Mouse (Mus musculus) common myeloid progenitor, adult 5-6 weeks (primary cell): ENCODE results near the gene Adam15. TPM values are rescaled to one million over a fixed set of nuclear protein-coding genes. Genes with fewer than 3 reads are reported as not detected.

Experiments
- ATAC-seq: replicated peaks from 2 replicates; pipeline ENCODE4 v1.8.0; 2016; ENCODE audit warnings: low read depth, mild to moderate bottlenecking, moderate TSS enrichment, inconsistent platforms; ENCODE audit not compliant: poor library complexity, severe bottlenecking
- total RNA-seq: library from RNA; stranded (forward); fragments of 200-1000, 187-1606 nt; gene quantifications from 2 replicates; pipeline ENCODE4 v1.2.3, GENCODE M21; 2017

Gene Adam15
- total RNA-seq, 1 experiment from 2014 or later = 35.2 TPM

DNA sequence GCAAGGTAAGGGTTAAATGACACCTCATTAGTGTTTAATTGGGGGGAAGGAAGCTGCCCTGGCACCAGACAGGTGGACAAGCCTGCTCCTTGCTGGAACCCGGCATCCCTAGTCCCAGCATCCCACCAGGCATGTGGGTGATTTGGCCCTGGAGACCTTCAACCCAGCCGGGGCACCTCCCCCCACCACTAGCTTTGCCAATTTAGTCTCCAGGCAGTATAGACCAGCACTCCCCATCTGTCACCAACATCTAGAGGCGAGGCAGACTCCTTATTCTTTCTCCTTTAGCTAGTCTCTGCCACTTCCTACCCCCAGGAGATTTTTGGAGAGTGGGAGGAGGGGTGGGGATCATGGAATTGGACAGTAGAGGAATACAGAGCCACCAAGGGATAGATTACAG lies 19.4 kb downstream of the Adam15 start:
- no peak for ATAC-seq

DNA sequence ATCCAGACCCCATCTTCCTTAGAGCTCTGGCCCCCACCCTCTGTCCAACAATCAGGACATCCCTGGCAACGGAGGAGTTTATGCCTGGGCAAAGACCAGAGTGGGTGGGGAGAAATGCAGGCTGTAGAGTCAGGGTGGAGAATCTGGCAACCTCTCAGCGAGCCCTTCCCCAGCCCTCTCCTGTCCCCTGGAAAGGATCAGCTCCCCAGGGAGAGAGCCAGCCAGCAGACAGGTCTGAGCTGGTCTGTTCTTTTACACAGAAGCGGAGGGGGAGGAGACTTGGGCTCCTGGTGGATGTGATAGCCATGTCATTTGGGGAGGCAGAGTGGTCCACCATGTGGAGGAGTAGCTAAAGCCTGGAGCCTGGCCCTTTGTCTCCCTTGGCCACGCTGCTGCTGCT lies 21.2 kb downstream of the Adam15 start:
- no peak for ATAC-seq

DNA sequence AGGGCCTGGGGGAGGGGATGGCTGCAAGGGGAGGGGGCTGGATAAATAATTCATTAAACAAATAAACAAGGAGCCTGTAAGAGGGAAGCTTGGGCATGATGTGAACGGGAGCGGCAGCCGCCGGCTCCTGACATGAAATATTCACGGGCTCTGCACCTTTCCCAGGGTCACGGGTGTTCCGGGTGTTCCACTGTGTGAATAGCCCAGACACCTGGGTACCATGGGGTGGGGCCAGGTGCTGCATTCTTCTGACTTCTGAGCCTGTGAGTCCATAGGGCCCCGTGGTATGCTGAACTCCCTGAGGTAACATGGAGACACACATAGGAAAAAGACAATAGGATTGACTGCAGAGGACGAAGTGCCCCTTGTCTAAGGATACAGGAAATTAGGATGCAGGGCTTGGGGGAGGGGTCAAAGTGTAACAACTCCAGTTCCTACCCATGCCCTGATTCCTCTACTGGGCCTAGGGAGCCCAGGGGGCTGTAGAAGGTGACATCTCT lies 22.4 kb downstream of the Adam15 start:
- no peak for ATAC-seq

DNA sequence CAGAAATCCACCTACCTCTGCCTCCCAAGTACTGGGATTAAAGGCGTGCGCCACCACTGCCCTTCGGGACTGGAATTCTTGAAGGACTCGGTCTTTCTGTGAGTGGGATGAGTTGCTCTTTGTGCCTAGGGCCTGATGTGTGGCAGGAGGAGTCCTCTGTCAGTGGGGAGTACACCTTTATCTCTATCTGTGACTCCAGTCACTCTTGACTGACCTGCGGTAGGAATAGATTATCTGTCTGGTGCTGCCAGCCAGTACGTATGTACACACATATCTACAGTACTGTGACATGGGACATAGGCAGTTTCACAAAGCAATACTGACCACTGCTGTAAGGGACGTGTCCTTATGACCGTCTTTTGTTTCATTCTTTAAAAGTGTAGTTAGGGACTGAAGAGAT lies 23.9 kb downstream of the Adam15 start:
- no peak for ATAC-seq

DNA sequence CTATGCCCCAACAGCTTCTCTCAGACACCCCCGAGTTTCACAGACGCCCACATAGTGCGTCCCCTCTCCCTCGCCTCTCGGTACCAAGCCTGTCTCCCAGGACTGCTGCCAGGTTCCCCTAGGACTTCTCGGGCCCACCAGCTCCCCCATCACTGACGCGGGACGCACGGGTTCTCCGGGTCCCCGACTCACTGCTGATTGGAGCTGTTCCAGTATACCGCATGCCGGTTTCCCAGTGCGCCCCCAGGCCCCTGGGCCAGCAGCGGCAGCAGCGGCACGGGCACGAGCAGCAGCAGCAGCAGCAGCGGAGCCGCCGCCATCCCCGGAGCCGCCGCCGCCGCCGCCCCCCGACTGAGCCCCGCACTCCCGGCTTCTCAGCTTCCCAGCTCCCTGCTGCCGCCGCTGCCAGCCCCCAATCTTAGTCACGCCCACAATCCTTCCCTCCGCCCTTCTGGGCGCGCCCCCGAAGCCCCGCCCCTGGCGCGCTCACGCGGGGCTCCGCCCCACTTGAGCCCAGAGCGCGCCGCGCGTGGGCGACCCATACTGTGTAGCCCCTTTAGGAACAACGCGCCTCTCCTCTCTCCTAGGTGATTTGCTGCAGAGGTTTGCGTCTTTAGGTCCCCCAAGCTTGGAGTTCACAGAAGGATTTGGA lies 27.2 kb downstream of the Adam15 start, which contains the start of gene Efna3:
Efna3 (minus strand) TSS at position 452 of the 652 bp plus-strand sequence.
- ATAC-seq = peak; percentile 46

DNA sequence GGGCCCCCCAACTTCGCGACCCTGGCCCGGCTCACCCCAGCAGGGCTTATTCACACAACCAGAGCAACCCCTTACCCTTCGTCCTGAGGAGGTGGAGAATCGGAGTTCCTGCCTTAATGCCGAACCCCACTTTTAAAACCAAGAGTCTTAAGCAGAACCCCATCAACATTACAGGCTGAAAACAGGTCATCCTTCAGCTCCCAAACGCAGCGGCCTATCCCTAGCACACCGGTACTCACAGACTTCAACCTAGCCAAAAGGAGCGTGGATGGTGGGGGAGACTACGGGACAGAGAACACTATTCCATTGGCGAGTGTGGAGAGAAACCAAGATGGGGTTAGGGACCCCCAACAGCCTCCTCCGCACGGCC lies 27.7 kb downstream of the Adam15 start:
- no peak for ATAC-seq

DNA sequence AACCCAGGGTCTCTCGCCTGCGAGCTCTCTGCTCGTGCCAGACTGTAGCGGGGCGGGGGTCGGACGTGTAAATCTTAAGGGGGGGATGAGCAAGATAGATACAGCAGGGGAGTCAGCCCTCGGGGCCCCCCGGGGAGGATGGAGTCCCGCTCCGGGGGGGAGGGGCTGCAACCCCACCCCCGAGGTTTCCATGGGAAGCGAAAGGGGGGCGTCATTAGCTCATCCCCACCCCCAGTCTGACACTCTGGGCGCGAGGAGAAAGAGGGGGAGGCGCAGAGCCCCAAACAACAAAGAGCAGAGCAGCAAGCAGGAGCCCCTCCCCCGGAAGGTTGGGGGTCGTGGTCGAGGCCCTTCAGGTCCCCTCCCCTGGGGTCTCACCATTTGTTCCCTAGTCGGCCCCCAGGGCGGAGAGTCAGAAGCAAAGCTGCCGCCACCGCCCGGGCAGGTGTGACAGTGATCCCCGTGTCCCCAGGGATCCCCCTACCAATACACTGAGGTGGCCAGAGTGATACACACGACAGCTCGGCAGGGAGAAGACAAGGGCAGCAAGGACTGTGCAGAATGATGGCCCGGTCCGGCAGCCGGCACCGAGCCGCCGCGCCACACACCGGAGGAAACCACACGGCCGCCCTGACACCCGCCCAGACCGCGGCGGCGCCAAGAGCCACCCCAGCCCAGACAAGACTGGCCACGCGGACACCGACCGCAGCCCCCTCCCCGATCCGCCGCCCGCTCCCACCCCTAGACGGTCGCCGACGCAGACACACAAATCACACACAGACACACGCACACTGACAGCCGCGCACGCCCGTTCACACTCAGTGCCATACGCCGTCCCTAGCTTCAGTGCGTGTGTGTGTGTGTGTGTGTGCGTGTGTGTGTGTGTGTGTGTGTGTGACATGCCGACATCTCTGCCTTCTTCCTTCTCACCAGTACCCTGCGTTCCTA lies 28.3 kb downstream of the Adam15 start:
- ATAC-seq = 0 out of 2 replicates have a peak, but pooled peaks have one; percentile 4

DNA sequence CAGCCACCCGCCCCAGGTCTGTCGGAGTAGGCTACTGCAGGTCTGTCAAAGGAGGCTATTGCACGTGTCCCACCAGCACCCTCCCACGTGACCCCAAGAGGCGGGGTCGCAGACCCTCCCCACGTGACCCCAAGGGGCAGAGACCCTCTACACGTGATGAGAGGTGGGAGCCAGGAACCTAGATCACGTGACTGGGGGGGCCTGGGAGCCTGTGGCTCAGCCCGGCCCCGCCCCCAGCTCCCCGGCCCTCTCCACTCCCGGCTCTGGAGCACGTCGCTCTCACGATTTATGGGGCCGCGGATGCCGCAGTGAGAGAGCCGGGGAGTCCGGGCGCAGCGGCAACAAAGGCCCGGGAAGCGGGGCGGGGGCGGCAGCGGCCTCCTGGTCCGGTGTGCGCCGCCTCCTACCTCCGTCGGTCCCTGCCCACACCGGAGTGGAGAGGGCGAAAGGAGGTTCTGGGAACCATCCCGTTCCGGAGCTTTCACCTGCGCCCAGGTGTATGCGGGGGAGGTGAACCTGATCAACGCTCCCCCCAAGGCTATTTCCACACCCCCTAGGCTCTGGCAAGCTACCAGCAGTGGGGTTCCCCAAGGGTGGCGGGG lies 29.1 kb downstream of the Adam15 start:
- no peak for ATAC-seq

DNA sequence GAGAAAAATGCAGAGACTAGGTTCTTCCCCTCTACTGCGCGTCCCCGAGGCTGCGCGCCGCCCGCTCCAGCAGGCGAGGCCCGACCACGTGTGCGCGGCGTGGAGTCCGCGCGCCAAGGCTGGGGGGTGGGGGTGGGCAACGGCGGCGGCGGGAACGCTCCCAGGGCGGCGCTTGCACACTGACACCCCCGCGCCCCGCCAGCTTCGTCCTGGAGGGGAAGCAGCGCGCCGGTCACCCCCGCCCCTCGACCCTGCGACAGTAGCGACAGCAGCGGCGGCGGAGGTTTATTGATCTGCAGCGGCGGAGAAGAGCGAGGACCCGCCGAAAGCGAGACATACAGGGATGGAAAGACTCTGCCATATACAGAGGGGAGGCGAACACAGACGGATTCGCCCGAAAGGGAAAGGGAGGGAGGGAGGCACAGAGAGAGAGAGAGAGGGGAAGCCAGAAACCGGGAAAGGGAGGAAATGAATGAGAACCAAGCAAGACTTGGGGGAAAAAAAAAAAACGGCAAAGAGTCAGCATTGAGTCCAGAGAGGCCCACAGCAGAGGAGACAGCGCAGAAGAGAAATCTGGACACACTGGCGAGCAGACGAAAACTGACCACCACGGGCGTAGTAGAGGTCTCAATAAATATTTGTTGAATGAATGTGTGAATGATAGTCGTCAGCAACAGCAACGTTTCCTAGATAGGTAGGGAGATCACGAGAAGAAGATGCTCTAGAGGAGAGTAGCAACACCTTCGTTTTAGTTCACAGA lies 30.0 kb downstream of the Adam15 start:
- no peak for ATAC-seq

DNA sequence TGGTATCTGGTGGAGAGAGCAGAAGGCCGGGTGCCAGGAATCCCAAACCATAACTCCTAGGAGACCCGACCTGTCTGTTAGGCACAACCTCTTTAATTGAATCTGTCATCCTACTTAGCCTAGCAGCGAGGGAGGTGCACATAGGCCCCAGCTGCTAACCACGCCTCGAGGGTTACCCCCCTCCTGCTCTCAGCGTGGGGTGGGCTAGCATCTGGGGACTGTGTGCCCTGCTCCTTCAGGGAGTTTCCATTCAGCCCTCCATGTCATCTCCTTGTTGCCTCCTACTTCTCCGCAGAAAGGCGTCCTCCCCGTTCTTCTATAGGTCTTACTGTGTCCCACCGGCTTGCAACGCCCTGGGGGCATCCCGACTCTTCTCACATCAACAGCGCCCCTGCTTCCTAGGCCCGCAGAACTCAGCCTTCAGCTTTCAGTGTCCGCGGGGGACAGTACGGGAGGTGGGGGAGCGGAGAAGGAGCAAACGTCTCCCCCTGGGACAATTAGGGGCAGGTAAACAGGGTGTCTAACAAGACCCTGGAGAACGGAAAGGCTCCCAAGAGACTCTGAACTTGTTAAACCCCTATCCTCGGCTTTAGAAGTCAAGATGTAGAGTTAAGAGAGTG lies 30.7 kb downstream of the Adam15 start:
- no peak for ATAC-seq

DNA sequence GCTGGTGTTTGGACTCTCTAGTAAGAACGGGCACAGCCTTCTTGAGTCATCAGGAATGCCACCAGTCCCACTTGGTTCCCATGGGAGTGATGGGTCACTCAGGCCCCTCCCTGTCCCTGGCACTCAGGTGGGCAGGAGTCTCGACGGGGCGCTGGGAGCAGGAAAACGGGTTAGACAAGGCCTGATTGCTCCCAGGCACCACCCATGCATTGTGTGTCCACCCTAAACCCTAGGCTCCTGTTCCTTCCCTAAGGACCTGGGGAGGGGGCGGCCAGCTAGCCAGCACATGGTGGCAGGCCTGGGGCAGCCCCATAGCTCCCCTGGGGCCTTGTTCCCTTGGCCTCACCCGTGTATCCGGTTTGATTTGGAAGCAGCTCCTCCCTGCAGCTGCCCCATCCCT lies 31.5 kb downstream of the Adam15 start:
- ATAC-seq = no peak

DNA sequence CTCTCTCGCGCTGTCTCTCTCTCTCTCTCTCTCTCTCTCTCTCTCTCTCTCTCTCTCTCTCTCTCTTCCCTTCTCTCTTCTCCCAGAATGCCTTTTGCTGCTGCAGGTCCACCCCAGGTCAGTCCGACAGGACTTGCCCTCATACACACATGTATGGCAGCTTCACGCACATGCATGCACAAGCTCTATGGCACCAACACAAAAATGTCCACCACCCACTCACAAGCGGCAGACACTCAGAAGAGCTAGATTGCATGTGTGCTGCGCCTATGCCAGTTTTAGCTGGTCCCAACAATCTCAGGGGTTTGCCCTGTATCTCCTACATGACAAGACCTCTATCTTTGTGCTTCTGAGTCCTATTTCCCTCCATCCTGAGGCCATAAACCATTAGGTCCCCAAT lies 32.5 kb downstream of the Adam15 start:
- no peak for ATAC-seq

DNA sequence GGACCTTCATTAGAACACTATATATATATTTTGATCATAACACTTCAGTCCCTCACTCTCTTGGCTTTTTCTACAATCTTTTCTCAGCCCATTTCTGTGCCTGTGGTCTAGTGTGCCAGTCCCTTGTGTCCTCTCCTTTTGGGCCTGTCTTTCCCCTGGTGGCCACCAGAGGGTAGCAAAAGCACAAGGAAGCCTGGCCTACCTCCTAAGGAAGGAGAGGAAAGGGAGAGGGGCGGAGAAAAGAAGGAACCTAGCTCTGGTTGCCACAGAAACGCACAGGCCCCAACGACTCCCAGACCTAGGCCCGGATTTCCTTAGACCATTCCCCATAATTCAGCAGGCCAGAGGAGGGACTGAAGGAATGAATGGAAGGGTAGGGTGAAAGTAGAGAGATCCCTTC lies 33.0 kb downstream of the Adam15 start:
- peak; percentile 68 for ATAC-seq

DNA sequence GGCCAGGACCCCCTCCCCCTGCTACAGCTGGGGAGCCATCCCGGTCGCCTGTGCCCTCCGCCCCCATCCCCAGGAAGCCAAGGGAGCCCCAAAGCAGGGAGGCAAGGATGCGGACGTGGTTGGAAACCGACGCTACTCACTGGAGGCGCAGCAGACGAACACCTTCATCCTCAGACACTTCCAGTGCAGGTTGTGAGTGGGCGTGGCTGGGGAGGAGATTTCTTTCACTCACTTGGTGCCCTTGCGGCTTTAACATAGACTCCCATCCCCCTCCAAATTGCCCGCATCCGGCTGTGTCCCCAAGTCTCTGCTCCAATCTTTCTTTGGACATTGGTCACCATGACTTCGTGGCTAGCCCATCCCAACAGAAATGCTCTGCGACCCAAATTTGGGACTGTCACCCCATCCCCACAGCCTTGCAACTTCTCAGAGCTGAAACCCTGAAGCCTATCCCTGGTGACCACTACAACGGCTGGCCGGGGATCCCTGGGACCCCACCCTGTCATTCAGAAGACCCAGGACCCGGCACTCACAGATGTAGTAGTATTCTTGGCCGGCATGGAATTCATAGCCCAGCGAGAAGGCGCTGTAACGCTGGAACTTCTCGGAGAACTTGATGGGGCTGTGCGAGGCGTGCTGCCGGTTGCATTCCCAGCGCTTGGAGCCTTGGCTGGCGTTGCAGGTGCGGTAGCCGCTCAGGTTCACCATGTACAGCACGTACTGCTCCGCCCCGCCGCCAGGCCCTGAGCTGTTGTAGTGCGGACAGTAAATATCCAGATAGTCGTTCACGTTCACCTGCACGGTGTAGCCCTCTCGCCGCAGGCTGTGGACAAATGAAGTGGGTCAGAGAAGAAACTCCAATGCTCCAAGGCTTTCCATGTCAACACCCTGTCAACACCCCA lies 33.6 kb downstream of the Adam15 start:
- 0 out of 2 replicates have a peak, but pooled peaks have one; percentile 1 for ATAC-seq

DNA sequence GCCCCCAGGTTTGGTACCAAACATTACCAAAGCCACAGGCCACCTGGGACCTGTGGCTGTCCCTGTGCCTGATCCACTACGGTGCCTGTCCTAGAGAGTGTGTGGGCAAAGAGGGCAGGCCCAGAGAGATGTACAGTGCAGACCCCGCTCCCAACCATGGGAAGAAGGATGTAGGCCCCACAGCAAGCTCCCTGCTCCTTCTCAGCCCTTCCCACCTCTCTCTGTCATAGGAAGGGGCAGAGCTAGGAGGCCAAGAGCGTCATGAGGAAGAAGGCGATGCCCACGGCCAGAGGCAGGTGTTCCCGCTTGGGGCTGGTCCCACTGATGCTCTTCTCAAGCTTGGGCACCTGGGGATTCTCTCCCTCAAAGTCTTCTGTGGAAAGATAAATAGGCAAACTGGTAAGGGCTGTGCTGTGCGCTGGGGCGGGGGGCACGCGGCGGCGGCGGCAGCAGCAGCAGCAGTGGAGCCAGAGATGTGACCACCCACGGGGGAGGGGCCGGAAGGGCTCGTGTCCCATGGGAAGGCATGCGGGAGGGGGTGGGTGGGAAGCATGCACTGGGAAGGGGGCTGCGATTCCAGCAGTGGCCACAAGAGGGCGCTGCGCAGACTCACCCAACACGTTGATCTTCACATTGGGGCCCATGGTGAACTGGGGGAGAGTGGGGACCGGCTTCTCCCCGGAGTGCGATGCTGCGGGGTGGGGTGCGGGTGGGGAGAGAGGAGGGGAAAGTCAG lies 34.4 kb downstream of the Adam15 start:
- ATAC-seq = peak; percentile 33; the same call in 1 of the 2 replicates

DNA sequence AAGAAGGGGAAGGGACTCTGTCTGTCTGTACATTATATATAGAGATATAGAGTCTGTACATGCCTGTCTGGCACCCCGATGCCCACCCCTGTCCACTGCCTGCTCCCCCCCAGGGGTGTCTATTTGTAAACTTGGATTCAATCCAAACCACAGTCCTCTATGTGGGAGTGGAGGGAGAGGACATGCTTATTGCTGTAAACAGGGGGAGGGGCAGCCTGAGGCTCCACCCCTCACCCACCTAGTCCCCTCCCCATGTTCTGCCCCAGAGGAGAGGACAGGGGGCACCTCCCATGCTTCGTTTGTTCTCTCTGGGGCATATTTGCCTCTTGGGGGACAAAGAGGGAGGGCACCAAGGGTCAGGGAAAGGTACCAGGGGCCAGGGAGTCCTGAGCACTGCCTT lies 35.0 kb downstream of the Adam15 start:
- ATAC-seq = no peak

DNA sequence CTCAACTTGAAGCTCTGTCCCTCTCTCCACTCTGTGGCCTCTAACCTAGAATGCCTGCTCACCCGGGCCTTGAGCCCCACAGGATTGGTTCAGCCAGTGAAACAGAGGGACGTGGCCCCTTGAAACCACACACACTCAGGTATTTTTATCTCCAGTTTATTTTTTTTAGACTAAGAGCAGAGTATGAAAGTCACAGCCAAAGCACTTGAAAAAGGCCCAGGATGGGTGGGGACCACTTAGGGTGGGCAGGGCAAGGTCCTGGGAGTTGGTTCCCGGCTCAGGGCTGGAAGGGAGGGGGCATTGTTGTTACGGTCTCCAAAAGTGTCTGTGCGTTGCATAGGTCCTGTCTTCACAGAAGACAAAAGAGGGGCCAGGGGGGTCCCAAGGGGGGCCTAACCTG lies 35.5 kb downstream of the Adam15 start:
- no peak for ATAC-seq

DNA sequence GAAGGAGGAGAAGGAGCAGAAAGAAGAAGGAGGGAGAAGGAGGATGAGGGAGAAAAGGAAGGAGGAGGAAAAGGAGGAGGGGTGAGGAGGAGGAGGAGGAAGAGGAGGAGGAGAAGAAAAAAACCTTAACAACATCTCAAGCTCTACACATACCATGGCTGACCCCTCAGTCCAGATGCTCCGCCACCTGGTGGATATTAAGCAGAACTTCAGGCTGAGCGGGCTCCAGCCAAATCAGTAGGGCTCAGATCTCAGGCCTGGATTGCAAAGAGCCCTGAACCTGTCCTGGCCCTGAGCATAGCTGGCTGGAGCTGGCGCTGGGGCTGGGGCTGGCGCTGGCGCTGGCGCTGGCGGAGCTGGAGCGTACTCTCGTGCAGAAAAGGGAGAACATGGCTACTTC lies 41.7 kb downstream of the Adam15 start:
- ATAC-seq = peak; percentile 98
